Mouse (Mus musculus) heart, embryonic 15.5 days (tissue): Measurements from ENCODE around the gene Myh6. TPM values are rescaled to one million over a fixed set of nuclear protein-coding genes. Genes with fewer than 3 reads are reported as not detected.
A peak's percentile ranks its signal among the peaks of the same experiment; 100 is the strongest.

Source experiments
- ATAC-seq: fragments of 200-750 bp; cut with Nextera tagmentation; replicated peaks from 2 replicates; pipeline ENCODE4 v1.8.0; 2017; ENCODE audit warnings: low read depth, moderate TSS enrichment; ENCODE audit not compliant: insufficient number of reproducible peaks, insufficient read depth, low FRiP score
- H3K27ac ChIP-seq: fragments of 300-500 bp; sonication (generic); 2 replicates; pipeline ENCODE4 v1.5.1; 2015; ENCODE audit warnings: mild to moderate bottlenecking, inconsistent platforms
- H3K27me3 ChIP-seq: fragments of 300-500 bp; sonication (generic); 2 replicates; pipeline ENCODE4 v1.6.1; 2015; ENCODE audit warnings: inconsistent platforms
- H3K36me3 ChIP-seq: fragments of 300-500 bp; sonication (generic); 2 replicates; pipeline ENCODE4 v1.6.1; 2015; ENCODE audit warnings: mild to moderate bottlenecking, inconsistent platforms
- H3K4me1 ChIP-seq: fragments of 300-500 bp; sonication (generic); replicated peaks from 2 replicates; pipeline ENCODE4 v1.6.1; 2015; ENCODE audit warnings: inconsistent platforms
- H3K4me2 ChIP-seq: fragments of 300-500 bp; sonication (generic); 2 replicates; pipeline ENCODE4 v1.6.1; 2015; ENCODE audit warnings: inconsistent platforms, mild to moderate bottlenecking, moderate library complexity
- H3K4me3 ChIP-seq: fragments of 300-500 bp; sonication (generic); 2 replicates; pipeline ENCODE4 v1.5.1; 2015; ENCODE audit warnings: mild to moderate bottlenecking, inconsistent platforms
- H3K9ac ChIP-seq: fragments of 300-500 bp; sonication (generic); 2 replicates; pipeline ENCODE4 v1.6.1; 2015; ENCODE audit warnings: mild to moderate bottlenecking, inconsistent platforms
- H3K9me3 ChIP-seq: fragments of 300-500 bp; sonication (generic); replicated peaks from 2 replicates; pipeline ENCODE4 v1.6.1; 2016; ENCODE audit warnings: inconsistent platforms
- WGBS: fragments of 180-500 bp; shearing (Covaris S2); methylation state at CpG from one replicate; pipeline ENCODE4 v1.1.7; 2015; ENCODE audit warnings: mixed read lengths; 5-methylcytosine and 5-hydroxymethylcytosine counted together
- microRNA counts: library from miRNA; unstranded; fragments of <30 nt; microRNA quantifications from one replicate; lab custom pipeline; 2016
- microRNA-seq: library from miRNA; unstranded; fragments of <30 nt; microRNA quantifications from one replicate; pipeline ENCODE4, GENCODE M21; 2016
- polyA plus RNA-seq: library from polyadenylated mRNA; unstranded; fragments of >200 nt; fragmentation: Nextera tagmentation; extraction: Ambion mirVana; gene quantifications from 2 replicates; pipeline ENCODE4 v1.2.1, GENCODE M21; 2015

The Myh6 gene
- polyA plus RNA-seq, 1 experiment from 2014 or later, result 2,004 TPM

DNA sequence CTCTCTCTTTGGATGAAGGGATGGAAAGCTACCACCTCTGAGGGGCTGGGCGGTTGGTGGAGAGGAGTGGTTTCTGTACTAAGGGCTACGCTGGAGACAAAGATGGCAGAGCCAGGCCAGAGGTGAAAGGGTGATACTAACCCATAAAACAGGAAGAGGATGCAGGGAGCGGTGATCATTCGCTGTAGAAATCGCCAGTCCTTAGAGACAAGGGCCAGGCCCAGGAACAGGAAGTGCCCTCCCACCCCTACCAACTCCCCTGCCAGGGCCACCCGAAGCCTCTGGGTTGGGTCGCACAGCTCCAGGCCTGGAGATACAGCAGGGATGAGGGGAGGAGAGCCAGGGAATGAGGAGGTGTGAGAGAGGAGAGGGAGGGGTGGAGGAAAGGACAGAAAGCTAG, 58.0 kb downstream of the Myh6 start:
- Histone ChIP-seq H3K36me3 (peaks cover 18% of the 10 kb centered on the region; the same call in 1 of the 2 replicates), H3K4me2 (no peak overlapping the region), H3K4me1 (peaks cover 23% of the 10 kb centered on the region), H3K27me3 (no peaks in the 10 kb centered on the region), H3K27ac (no peak overlapping the region), H3K4me3 (no peak overlapping the region), H3K9me3 (no peaks in the 10 kb centered on the region), H3K9ac (no peak overlapping the region)
- 77% methylated on average over 7 of the region's 7 CpGs for WGBS
- ATAC-seq, result no peak

DNA sequence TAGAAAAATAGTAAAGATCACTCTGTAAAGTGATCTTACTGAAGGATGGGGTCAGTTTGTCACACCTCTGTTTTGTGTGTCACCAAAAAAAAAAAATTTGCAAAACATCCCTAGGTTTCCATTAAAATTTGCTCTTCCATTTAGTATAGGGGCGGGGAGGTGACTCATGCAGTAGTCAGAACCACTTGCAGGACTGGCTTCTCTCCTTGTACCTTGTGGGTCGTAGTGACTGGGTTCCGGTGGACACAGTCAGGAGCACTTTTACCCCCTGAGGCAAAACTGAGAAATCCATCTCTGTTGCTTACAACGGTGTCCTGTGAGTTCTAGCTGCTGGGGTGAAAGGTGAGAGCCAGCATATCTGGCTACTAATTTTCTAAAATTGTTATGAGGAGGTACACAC, 63.1 kb downstream of the Myh6 start:
- H3K36me3 ChIP-seq, result peaks cover 22% of the 10 kb centered on the region; the same call in 1 of the 2 replicates
- no peak for ATAC-seq
- no peak overlapping the region for H3K9ac ChIP-seq
- no peak overlapping the region for H3K27ac ChIP-seq
- 0 out of 2 replicates have a peak, but pooled peaks cover 9% of the 10 kb centered on the region for H3K4me1 ChIP-seq
- H3K4me3 ChIP-seq, result no peak overlapping the region
- 91% methylated on average over 4 of the region's 4 CpGs for WGBS
- no peak overlapping the region for H3K4me2 ChIP-seq
- H3K9me3 ChIP-seq, result no peaks in the 10 kb centered on the region
- H3K27me3 ChIP-seq, result no peaks in the 10 kb centered on the region

DNA sequence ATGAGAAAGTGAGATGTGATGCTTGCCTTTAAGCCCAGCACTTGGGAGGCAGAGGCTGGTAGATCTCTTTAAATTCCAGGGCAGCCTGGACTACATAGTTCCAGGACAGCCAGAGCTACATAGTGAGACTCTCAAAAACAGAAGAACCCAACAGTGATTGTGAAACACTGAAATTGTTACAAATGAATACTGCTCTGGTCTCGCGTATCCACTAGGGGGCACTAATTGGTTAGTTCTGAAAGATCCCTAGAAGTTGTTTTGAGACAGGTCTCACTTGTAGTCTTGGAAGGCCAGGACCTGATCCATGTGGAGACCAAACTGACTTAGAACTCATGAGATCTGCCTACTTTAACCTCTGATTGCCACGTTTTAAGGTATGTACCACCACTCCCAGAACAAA, 66.3 kb downstream of the Myh6 start:
- WGBS, result 1% methylated on average over 3 of the region's 3 CpGs
- peak; percentile 43; the same call in 1 of the 2 replicates for ATAC-seq

DNA sequence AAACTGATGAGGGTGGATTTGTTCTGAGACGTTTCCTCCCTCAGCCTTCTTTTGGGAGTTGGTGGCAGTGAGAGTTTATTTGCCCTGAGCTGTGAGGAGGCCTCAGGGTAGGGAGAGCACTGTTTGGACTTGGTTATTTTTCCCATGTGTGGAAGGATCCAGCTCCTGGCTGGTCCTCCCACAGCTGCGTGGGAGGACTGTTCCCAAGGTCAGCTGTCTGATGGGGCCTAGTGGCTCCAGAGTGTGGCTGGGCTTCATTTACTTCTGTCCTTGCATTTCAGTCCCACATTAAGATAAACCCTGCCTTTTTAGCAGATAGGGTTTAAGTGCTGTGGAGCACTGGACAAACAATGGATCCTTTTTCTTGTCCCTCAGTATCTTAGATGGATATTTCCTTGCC, 69.3 kb downstream of the Myh6 start:
- Histone ChIP-seq H3K9ac (peak overlapping the region; percentile 33; the same call in 1 of the 2 replicates), H3K27me3 (no peaks in the 10 kb centered on the region), H3K36me3 (peaks cover 35% of the 10 kb centered on the region), H3K27ac (peak overlapping the region; percentile 53), H3K9me3 (no peaks in the 10 kb centered on the region), H3K4me1 (peaks cover 38% of the 10 kb centered on the region), H3K4me2 (no peak overlapping the region), H3K4me3 (no peak overlapping the region)
- no peak for ATAC-seq
- 35% methylated on average over 2 of the region's 2 CpGs for WGBS

More for the DNA sequence above, 66.3 kb downstream of the Myh6 start:
- Histone ChIP-seq H3K36me3 (peaks cover 35% of the 10 kb centered on the region), H3K4me1 (peaks cover 27% of the 10 kb centered on the region), H3K4me3 (no peak overlapping the region), H3K4me2 (no peak overlapping the region), H3K9me3 (no peaks in the 10 kb centered on the region), H3K9ac (no peak overlapping the region), H3K27ac (peak overlapping the region; percentile 20; the same call in 1 of the 2 replicates), H3K27me3 (no peaks in the 10 kb centered on the region)

DNA sequence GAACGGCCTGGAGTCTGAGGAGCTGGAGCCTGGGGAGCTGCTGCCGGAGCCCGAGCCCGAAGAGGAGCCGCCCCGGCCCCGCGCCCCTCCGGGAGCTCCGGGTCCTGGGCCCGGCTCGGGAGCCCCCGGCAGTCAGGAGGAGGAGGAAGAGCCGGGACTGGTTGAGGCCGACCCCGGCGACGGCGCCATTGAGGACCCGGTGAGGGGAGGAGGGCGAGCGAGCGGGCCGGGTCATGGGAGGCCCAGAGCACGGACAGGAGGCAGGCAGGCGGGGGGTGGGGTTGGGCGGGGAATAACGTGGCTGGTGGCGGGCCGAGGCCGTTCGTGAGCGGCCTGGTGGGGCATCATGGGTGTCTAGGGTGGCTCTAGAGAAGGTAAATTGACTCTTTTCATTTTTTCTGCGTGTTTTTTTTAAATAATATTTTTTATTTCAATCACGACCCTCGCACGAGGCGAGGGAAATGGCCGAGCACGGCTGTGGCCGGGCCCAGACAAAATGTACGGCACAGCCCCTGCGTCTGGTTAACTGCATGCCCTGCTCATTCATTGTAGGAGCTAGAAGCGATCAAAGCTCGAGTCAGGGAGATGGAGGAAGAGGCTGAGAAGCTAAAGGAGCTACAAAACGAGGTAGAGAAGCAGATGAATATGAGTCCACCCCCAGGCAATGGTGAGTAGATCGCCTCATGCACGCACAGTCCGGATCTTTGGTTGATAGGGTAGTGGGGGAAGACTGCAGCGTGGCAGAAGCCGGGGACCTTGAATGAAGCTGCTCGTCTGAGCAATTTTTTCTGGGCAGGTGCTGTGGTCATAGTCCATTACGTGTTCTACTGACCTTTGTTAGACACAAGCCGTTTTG, 72.2 kb downstream of the Myh6 start:
- Histone ChIP-seq H3K4me1 (peaks cover 34% of the 10 kb centered on the region), H3K36me3 (peaks cover 35% of the 10 kb centered on the region), H3K9ac (peak overlapping the region; percentile 97), H3K9me3 (no peaks in the 10 kb centered on the region), H3K27me3 (no peaks in the 10 kb centered on the region), H3K27ac (peak overlapping the region; percentile 94), H3K4me3 (peak overlapping the region; percentile 73), H3K4me2 (peak overlapping the region; percentile 82)
- ATAC-seq, result peak; percentile 71
- under 1% methylated on average over 51 of the region's 54 CpGs for WGBS

DNA sequence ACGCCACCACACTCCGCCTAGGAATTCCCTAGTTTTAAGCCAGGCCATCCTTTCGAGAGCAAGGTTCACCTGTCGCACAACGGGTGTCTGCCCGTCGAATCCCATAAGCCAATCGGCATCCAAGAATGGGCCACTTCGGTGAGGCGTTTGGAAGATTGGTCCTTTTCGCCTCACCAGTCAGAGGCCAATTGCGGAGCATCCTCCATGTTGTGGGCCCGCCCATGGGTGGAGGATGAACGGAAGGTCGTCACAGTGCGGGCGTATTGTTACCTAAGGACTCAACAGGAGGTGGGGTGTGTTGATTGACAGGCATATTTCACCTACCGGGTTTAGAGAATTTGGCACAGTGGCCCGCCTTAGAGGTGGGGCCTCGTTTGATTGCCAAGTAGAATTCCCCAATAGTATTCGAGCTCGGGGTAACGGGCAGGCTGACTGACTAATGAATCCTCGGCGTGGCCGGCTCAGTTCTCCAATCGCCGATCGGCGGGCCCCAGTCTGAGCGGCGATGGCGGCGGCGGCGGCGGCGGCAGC, 73.0 kb downstream of the Myh6 start:
- Histone ChIP-seq H3K9ac (peak overlapping the region; percentile 97), H3K9me3 (no peaks in the 10 kb centered on the region), H3K4me1 (peaks cover 34% of the 10 kb centered on the region), H3K4me3 (peak overlapping the region; percentile 73), H3K4me2 (peak overlapping the region; percentile 68), H3K36me3 (peaks cover 31% of the 10 kb centered on the region), H3K27ac (peak overlapping the region; percentile 94), H3K27me3 (no peaks in the 10 kb centered on the region)
- WGBS, result under 1% methylated on average over 38 of the region's 38 CpGs
- peak; percentile 97 for ATAC-seq

DNA sequence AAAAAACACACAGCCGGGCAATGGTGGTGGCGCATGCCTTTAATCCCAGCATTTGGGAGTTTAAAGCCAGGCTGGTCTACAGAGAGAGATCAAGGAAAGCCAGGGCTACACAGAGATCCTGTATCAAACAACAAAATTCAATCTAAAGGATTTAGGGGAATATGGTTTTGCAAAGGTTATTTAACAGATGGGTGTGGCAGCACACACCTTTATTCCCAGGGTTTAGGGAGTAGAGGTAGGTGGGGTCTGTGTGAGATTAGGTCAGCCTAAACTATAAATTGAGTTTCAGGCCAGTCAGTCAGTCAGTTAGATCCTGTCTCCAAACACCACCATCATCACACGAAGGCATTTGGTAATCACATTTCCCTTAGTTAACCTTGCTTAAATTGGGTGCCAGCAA, 74.5 kb downstream of the Myh6 start, which contains the start of gene Pabpn1:
Pabpn1 (plus strand) TSS at position 301 of the 400 bp plus-strand sequence.
- WGBS, result 91% methylated on average over 3 of the region's 3 CpGs
- Histone ChIP-seq H3K9ac (peak within 1 kb of the TSS; percentile 55), H3K4me2 (peak within 1 kb of the TSS; percentile 68), H3K27me3 (no peaks in the 10 kb centered on the region), H3K27ac (peak within 1 kb of the TSS; percentile 94), H3K9me3 (no peaks in the 10 kb centered on the region), H3K36me3 (peaks cover 18% of the 10 kb centered on the region), H3K4me3 (peak within 1 kb of the TSS; percentile 73), H3K4me1 (peaks cover 26% of the 10 kb centered on the region)
- ATAC-seq, result no peak

MicroRNAs encoded within 50 kb of the gene (microRNA counts, 519-probe panel; counts per million panel counts)
- microRNA mmu-miR-208a (lab: Ali Mortazavi, UCI), result 4,692 counts per million, percentile 98 among the panel's probes with 10 or more counts
- 5,247 counts per million, percentile 100 among the panel's probes with 10 or more counts for microRNA mmu-miR-208b (lab: Ali Mortazavi, UCI)

Small RNAs within 50 kb of the gene (microRNA-seq; reads per million reads assigned to microRNA genes)
- gene Mir208a (7,109 reads per million, percentile 93 among the genes with 10 or more reads in this experiment), gene Mir208b (46,369 reads per million, percentile 99 among the genes with 10 or more reads in this experiment)

Other genes starting within 250 kb of the Myh6 start
- 2.8 and 4.4 TPM in 2 replicates for gene Slc7a8, start 185.0 kb downstream of the Myh6 start, polyA plus RNA-seq
- gene Rnf212b, start 152.8 kb downstream of the Myh6 start, polyA plus RNA-seq, result not detected in 2 replicates
- 5.4 and 7.1 TPM in 2 replicates for gene Homez, start 96.0 kb downstream of the Myh6 start, polyA plus RNA-seq
- 1.2 and 1.5 TPM in 2 replicates for gene Ppp1r3e, start 89.4 kb downstream of the Myh6 start, polyA plus RNA-seq
- gene Bcl2l2, start 83.5 kb downstream of the Myh6 start, polyA plus RNA-seq, result 3.3 and 3.4 TPM in 2 replicates
- gene Gm20521, start 83.5 kb downstream of the Myh6 start, polyA plus RNA-seq, result not detected in 2 replicates
- gene Pabpn1, start 74.4 kb downstream of the Myh6 start, polyA plus RNA-seq, result 56.5 and 73.4 TPM in 2 replicates
- 30.2 and 40.9 TPM in 2 replicates for gene Slc22a17, start 53.8 kb downstream of the Myh6 start, polyA plus RNA-seq
- 10.6 and 18.8 TPM in 2 replicates for gene Efs, start 40.8 kb downstream of the Myh6 start, polyA plus RNA-seq
- not detected in 2 replicates for gene Il25, start 34.2 kb downstream of the Myh6 start, polyA plus RNA-seq
- gene Cmtm5, start 30.7 kb downstream of the Myh6 start, polyA plus RNA-seq, result 0.74 and 2.4 TPM in 2 replicates
- not detected in 2 replicates for gene Gm17428, start 10.0 kb upstream of the Myh6 start, polyA plus RNA-seq
- gene Myh7, start 27.7 kb upstream of the Myh6 start, polyA plus RNA-seq, result 4,763 and 4,914 TPM in 2 replicates
- gene Ngdn, start 48.5 kb upstream of the Myh6 start, polyA plus RNA-seq, result 56.2 and 57.1 TPM in 2 replicates
- 2.6 and 3.6 TPM in 2 replicates for gene Zfhx2, start 125.4 kb upstream of the Myh6 start, polyA plus RNA-seq
- 13.2 and 15.6 TPM in 2 replicates for gene Thtpa, start 127.9 kb upstream of the Myh6 start, polyA plus RNA-seq
- 8.5 and 12.6 TPM in 2 replicates for gene Ap1g2, start 139.7 kb upstream of the Myh6 start, polyA plus RNA-seq
- gene Jph4, start 150.0 kb upstream of the Myh6 start, polyA plus RNA-seq, result 0.24 and 0.55 TPM in 2 replicates